Mouse (Mus musculus) hindbrain, embryonic 13.5 days (tissue): ENCODE data around the gene Stam. TPM values are rescaled to one million over a fixed set of nuclear protein-coding genes. Genes with fewer than 3 reads are reported as not detected.

Experiments used
- ATAC-seq: fragments of 200-750 bp; cut with Nextera tagmentation; 2 replicates; pipeline ENCODE4 v1.8.0; 2017; ENCODE audit warnings: moderate TSS enrichment; ENCODE audit not compliant: low FRiP score
- H3K27ac ChIP-seq: fragments of 300-500 bp; sonication (generic); 2 replicates; pipeline ENCODE4 v1.5.1; 2015; ENCODE audit warnings: inconsistent platforms, mild to moderate bottlenecking, moderate library complexity
- H3K27me3 ChIP-seq: fragments of 300-500 bp; sonication (generic); 2 replicates; pipeline ENCODE4 v1.6.1; 2015; ENCODE audit warnings: mild to moderate bottlenecking, inconsistent platforms
- H3K36me3 ChIP-seq: fragments of 300-500 bp; sonication (generic); 2 replicates; pipeline ENCODE4 v1.6.1; 2015; ENCODE audit warnings: mild to moderate bottlenecking, inconsistent platforms
- H3K4me1 ChIP-seq: fragments of 300-500 bp; sonication (generic); replicated peaks from 2 replicates; pipeline ENCODE4 v1.6.1; 2015; ENCODE audit warnings: inconsistent platforms
- H3K4me2 ChIP-seq: fragments of 300-500 bp; sonication (generic); 2 replicates; pipeline ENCODE4 v1.6.1; 2015; ENCODE audit warnings: inconsistent platforms, mild to moderate bottlenecking, moderate library complexity
- H3K4me3 ChIP-seq: fragments of 300-500 bp; sonication (generic); 2 replicates; pipeline ENCODE4 v1.5.1; 2015; ENCODE audit warnings: mild to moderate bottlenecking, inconsistent platforms
- H3K9ac ChIP-seq: fragments of 300-500 bp; sonication (generic); 2 replicates; pipeline ENCODE4 v1.6.1; 2015; ENCODE audit warnings: mild to moderate bottlenecking, inconsistent platforms
- H3K9me3 ChIP-seq: fragments of 300-500 bp; sonication (generic); 2 replicates; pipeline ENCODE4 v1.6.1; 2016; ENCODE audit warnings: inconsistent platforms
- WGBS: fragments of 180-500 bp; shearing (Covaris S2); methylation state at CpG from one replicate; pipeline ENCODE4 v1.1.7; 2015; 5-methylcytosine and 5-hydroxymethylcytosine counted together
- polyA plus RNA-seq: library from polyadenylated mRNA; unstranded; fragments of >200 nt; fragmentation: Nextera tagmentation; extraction: Ambion mirVana; gene quantifications from 2 replicates; pipeline ENCODE4 v1.2.1, GENCODE M21; 2015

Stam gene
- polyA plus RNA-seq, 1 experiment from 2014 or later = 116 TPM

GRCm38 (mm10) chr2:14130641-14131339 lies 56.9 kb downstream of the Stam start:
- WGBS = 93% methylated on average over 12 of the region's 12 CpGs
- no peak for ATAC-seq
- no peaks in the 10 kb centered on the region for H3K27me3 ChIP-seq

GRCm38 (mm10) chr2:14132468-14133326 lies 58.8 kb downstream of the Stam start:
- H3K27me3 ChIP-seq = no peaks in the 10 kb centered on the region
- no peak overlapping the region for H3K4me3 ChIP-seq
- H3K9me3 ChIP-seq = no peaks in the 10 kb centered on the region
- no peak overlapping the region for H3K4me2 ChIP-seq
- peaks cover 40% of the 10 kb centered on the region for H3K36me3 ChIP-seq
- no peak overlapping the region for H3K27ac ChIP-seq
- WGBS = 91% methylated on average over 4 of the region's 4 CpGs
- no peaks in the 10 kb centered on the region for H3K4me1 ChIP-seq
- no peak overlapping the region for H3K9ac ChIP-seq
- no peak for ATAC-seq

More at GRCm38 (mm10) chr2:14130641-14131339, 56.9 kb downstream of the Stam start:
- Histone ChIP-seq H3K27ac (no peak overlapping the region), H3K9me3 (no peaks in the 10 kb centered on the region), H3K9ac (no peak overlapping the region), H3K4me2 (no peak overlapping the region), H3K36me3 (peaks cover 37% of the 10 kb centered on the region), H3K4me1 (no peaks in the 10 kb centered on the region), H3K4me3 (no peak overlapping the region)

- H3K4me2 ChIP-seq = no peak overlapping the region
- H3K9ac ChIP-seq = no peak overlapping the region
- no peaks in the 10 kb centered on the region for H3K9me3 ChIP-seq
- no peaks in the 10 kb centered on the region for H3K4me1 ChIP-seq
- H3K36me3 ChIP-seq = peaks cover 44% of the 10 kb centered on the region
- WGBS = 76% methylated on average over 3 of the region's 3 CpGs
- no peaks in the 10 kb centered on the region for H3K27me3 ChIP-seq
- ATAC-seq = no peak
- no peak overlapping the region for H3K27ac ChIP-seq
- H3K4me3 ChIP-seq = no peak overlapping the region
Observed at GRCm38 (mm10) chr2:14136906-14137305, 63.0 kb downstream of the Stam start.

- WGBS = 84% methylated on average over 6 of the region's 6 CpGs
Observed at GRCm38 (mm10) chr2:14139590-14139989, 65.7 kb downstream of the Stam start.

GRCm38 (mm10) chr2:14140044-14140443 lies 66.1 kb downstream of the Stam start:
- 28% methylated on average over 2 of the region's 2 CpGs for WGBS
- no peak for ATAC-seq
- H3K4me1 ChIP-seq = no peaks in the 10 kb centered on the region
- no peak overlapping the region for H3K27ac ChIP-seq
- H3K9ac ChIP-seq = no peak overlapping the region
- H3K36me3 ChIP-seq = peaks cover 53% of the 10 kb centered on the region
- H3K9me3 ChIP-seq = no peaks in the 10 kb centered on the region
- H3K4me2 ChIP-seq = no peak overlapping the region
- H3K4me3 ChIP-seq = no peak overlapping the region
- H3K27me3 ChIP-seq = no peaks in the 10 kb centered on the region

More at GRCm38 (mm10) chr2:14139590-14139989, 65.7 kb downstream of the Stam start:
- Histone ChIP-seq H3K36me3 (peaks cover 49% of the 10 kb centered on the region), H3K9ac (no peak overlapping the region), H3K27me3 (no peaks in the 10 kb centered on the region), H3K4me2 (no peak overlapping the region), H3K9me3 (no peaks in the 10 kb centered on the region), H3K27ac (no peak overlapping the region), H3K4me1 (no peaks in the 10 kb centered on the region), H3K4me3 (no peak overlapping the region)
- ATAC-seq = no peak

GRCm38 (mm10) chr2:14145311-14145710 lies 71.4 kb downstream of the Stam start:
- no peaks in the 10 kb centered on the region for H3K27me3 ChIP-seq
- no peak overlapping the region for H3K4me2 ChIP-seq
- 86% methylated on average over 3 of the region's 3 CpGs for WGBS
- H3K36me3 ChIP-seq = peaks cover 37% of the 10 kb centered on the region
- H3K9ac ChIP-seq = no peak overlapping the region
- no peaks in the 10 kb centered on the region for H3K9me3 ChIP-seq
- ATAC-seq = no peak
- no peaks in the 10 kb centered on the region for H3K4me1 ChIP-seq
- no peak overlapping the region for H3K4me3 ChIP-seq
- no peak overlapping the region for H3K27ac ChIP-seq

- WGBS = 90% methylated on average over 2 of the region's 2 CpGs
- Histone ChIP-seq H3K9me3 (no peaks in the 10 kb centered on the region), H3K4me3 (no peak overlapping the region), H3K27ac (no peak overlapping the region), H3K4me2 (no peak overlapping the region), H3K9ac (no peak overlapping the region), H3K36me3 (peaks cover 30% of the 10 kb centered on the region), H3K27me3 (no peaks in the 10 kb centered on the region), H3K4me1 (no peaks in the 10 kb centered on the region)
- no peak for ATAC-seq
Observed at GRCm38 (mm10) chr2:14146913-14147312, 73.0 kb downstream of the Stam start.

GRCm38 (mm10) chr2:14150829-14151228 lies 76.9 kb downstream of the Stam start:
- H3K4me1 ChIP-seq = no peaks in the 10 kb centered on the region
- no peak for ATAC-seq
- H3K4me2 ChIP-seq = no peak overlapping the region
- no peak overlapping the region for H3K4me3 ChIP-seq
- no peaks in the 10 kb centered on the region for H3K9me3 ChIP-seq
- H3K36me3 ChIP-seq = peaks cover 5% of the 10 kb centered on the region; the same call in 1 of the 2 replicates
- H3K27ac ChIP-seq = no peak overlapping the region
- H3K9ac ChIP-seq = no peak overlapping the region
- 97% methylated on average over 2 of the region's 2 CpGs for WGBS
- H3K27me3 ChIP-seq = no peaks in the 10 kb centered on the region

- no peaks in the 10 kb centered on the region for H3K9me3 ChIP-seq
- H3K27ac ChIP-seq = no peak overlapping the region
- no peaks in the 10 kb centered on the region for H3K27me3 ChIP-seq
- no peak overlapping the region for H3K9ac ChIP-seq
- no peaks in the 10 kb centered on the region for H3K36me3 ChIP-seq
- H3K4me2 ChIP-seq = no peak overlapping the region
- WGBS = 91% methylated on average over 6 of the region's 6 CpGs
- H3K4me1 ChIP-seq = no peaks in the 10 kb centered on the region
- no peak for ATAC-seq
- H3K4me3 ChIP-seq = no peak overlapping the region
Observed at GRCm38 (mm10) chr2:14151854-14152253, 78.0 kb downstream of the Stam start.

- Histone ChIP-seq H3K27me3 (no peaks in the 10 kb centered on the region), H3K4me2 (no peak overlapping the region), H3K9ac (no peak overlapping the region), H3K4me3 (no peak overlapping the region), H3K27ac (no peak overlapping the region), H3K36me3 (no peaks in the 10 kb centered on the region), H3K4me1 (peaks cover 4% of the 10 kb centered on the region; the same call in 1 of the 2 replicates), H3K9me3 (no peaks in the 10 kb centered on the region)
- WGBS = 83% methylated on average over 3 of the region's 3 CpGs
- ATAC-seq = no peak
Observed at GRCm38 (mm10) chr2:14159047-14159446, 85.1 kb downstream of the Stam start.

GRCm38 (mm10) chr2:14159756-14160155 lies 85.9 kb downstream of the Stam start:
- WGBS = 90% methylated on average over 2 of the region's 2 CpGs
- no peak overlapping the region for H3K9ac ChIP-seq
- no peak for ATAC-seq
- H3K4me1 ChIP-seq = peaks cover 4% of the 10 kb centered on the region; the same call in 1 of the 2 replicates
- H3K36me3 ChIP-seq = no peaks in the 10 kb centered on the region
- no peak overlapping the region for H3K27ac ChIP-seq
- H3K9me3 ChIP-seq = no peaks in the 10 kb centered on the region
- no peaks in the 10 kb centered on the region for H3K27me3 ChIP-seq
- no peak overlapping the region for H3K4me2 ChIP-seq
- H3K4me3 ChIP-seq = no peak overlapping the region

- H3K36me3 ChIP-seq = no peaks in the 10 kb centered on the region
- 83% methylated on average over 5 of the region's 5 CpGs for WGBS
- H3K9me3 ChIP-seq = no peaks in the 10 kb centered on the region
- ATAC-seq = no peak
- no peak overlapping the region for H3K9ac ChIP-seq
- H3K4me3 ChIP-seq = no peak overlapping the region
- H3K4me2 ChIP-seq = no peak overlapping the region
- no peaks in the 10 kb centered on the region for H3K4me1 ChIP-seq
- no peaks in the 10 kb centered on the region for H3K27me3 ChIP-seq
- H3K27ac ChIP-seq = no peak overlapping the region
Observed at GRCm38 (mm10) chr2:14164459-14165030, 90.6 kb downstream of the Stam start.
